Mouse (Mus musculus) G1E-ER4 (cell line): Measurements from ENCODE around the gene Sdhb. TPM values are rescaled to one million over a fixed set of nuclear protein-coding genes. Genes with fewer than 3 reads are reported as not detected.

Experiments
- GATA1 ChIP-seq: IDR thresholded peaks from one replicate; pipeline ENCODE4 v1.8.0; 2012; ENCODE audit warnings: low read length, inconsistent platforms
- polyA plus RNA-seq: library from polyadenylated mRNA; stranded (reverse); fragments of >175 nt; gene quantifications from 2 replicates; pipeline ENCODE4 v1.2.3, GENCODE M21; 2012

Sdhb gene
- polyA plus RNA-seq, 1 experiment = 113 TPM

- TF ChIP-seq GATA1 = no peak
Measured at GRCm38 (mm10) chr4:140983442-140983841, 22.4 kb downstream of the Sdhb start.

- no peak for TF ChIP-seq GATA1
Measured at GRCm38 (mm10) chr4:140984544-140984943, 23.5 kb downstream of the Sdhb start.

- TF ChIP-seq GATA1 = no peak
Measured at GRCm38 (mm10) chr4:140986024-140986710, 25.2 kb downstream of the Sdhb start.

GRCm38 (mm10) chr4:140986711-140987395 is 25.9 kb downstream of the Sdhb start, which contains the start of gene Atp13a2:
Gene Atp13a2 (plus strand): TSS chr4:140986873.
- no peak for TF ChIP-seq GATA1

- no peak for TF ChIP-seq GATA1
Measured at GRCm38 (mm10) chr4:140987476-140987875, 26.5 kb downstream of the Sdhb start.

- TF ChIP-seq GATA1 = no peak
Measured at GRCm38 (mm10) chr4:140988706-140989290, 27.8 kb downstream of the Sdhb start.

GRCm38 (mm10) chr4:140989447-140989846 is 28.4 kb downstream of the Sdhb start:
- no peak for TF ChIP-seq GATA1

- TF ChIP-seq GATA1 = no peak
Measured at GRCm38 (mm10) chr4:140992215-140992614, 31.2 kb downstream of the Sdhb start.

- TF ChIP-seq GATA1 = no peak
Measured at GRCm38 (mm10) chr4:140993846-140994245, 32.8 kb downstream of the Sdhb start.

GRCm38 (mm10) chr4:140995811-140996210 is 34.8 kb downstream of the Sdhb start:
- TF ChIP-seq GATA1 = no peak

GRCm38 (mm10) chr4:140996812-140997211 is 35.8 kb downstream of the Sdhb start:
- no peak for TF ChIP-seq GATA1

GRCm38 (mm10) chr4:141005983-141006382 is 45.0 kb downstream of the Sdhb start:
- TF ChIP-seq GATA1 = no peak

GRCm38 (mm10) chr4:141008028-141008427 is 47.0 kb downstream of the Sdhb start:
- TF ChIP-seq GATA1 = no peak

- no peak for TF ChIP-seq GATA1
Measured at GRCm38 (mm10) chr4:141010118-141010517, 49.1 kb downstream of the Sdhb start, which contains the start of gene Mfap2. Gene Mfap2 (plus strand): TSS chr4:141010418.

- TF ChIP-seq GATA1 = no peak
Measured at GRCm38 (mm10) chr4:141010526-141010925, 49.5 kb downstream of the Sdhb start.

GRCm38 (mm10) chr4:141010941-141011429 is 50.0 kb downstream of the Sdhb start:
- TF ChIP-seq GATA1 = no peak

- TF ChIP-seq GATA1 = no peak
Measured at GRCm38 (mm10) chr4:141011556-141012328, 50.7 kb downstream of the Sdhb start.
